Mouse (Mus musculus): ENCODE data around the gene Rdh16.
"Not testable (repeated sequence)": the region's sequence is repeated elsewhere in the genome, so short reads cannot be mapped to it uniquely, and the experiment has no call there.

The Rdh16 gene

DNA sequence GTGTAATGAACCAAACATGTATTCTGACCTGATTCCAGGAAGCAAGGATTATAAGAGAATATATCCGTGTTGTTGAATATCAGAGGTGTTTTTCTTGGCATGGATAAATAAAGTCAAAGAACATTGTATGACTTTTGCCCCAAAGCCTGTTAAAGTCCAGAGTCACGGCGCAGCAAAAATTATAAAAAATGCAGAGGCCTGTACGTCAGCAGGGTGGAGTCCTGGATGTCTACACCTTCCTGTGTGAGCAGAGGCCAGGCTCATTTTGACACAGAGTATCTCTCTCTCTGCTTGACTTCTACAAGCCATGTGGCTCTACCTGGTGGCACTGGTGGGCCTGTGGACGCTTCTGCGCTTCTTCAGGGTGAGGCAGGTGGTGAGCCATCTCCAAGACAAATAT lies at the start of gene Rdh16:
Gene Rdh16 (plus strand): TSS at position 262 of the 400 bp plus-strand sequence.
- DNase-seq (ENCODE audit: low read depth, low spot score): no peak

DNA sequence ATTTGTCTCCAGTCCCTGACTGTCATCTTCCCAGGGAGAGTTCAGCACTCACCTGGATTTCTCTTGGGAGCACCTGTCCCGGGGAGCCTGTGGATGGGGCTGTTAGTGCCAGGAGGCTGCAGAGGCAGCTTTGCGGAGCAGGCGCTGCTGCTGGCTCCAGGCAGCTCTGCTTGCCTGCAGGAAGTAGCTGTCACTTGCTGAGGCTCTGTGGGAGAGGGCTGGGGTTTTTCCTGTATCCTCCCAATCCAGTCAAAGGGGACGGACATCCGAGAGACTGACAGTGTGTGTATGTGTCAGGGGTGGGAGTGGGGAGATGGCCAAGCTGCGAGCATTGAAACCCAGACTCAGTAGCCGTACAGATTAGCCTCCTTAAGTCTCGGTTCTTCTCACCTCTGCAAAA lies 49.4 kb upstream of the Rdh16 start, which contains the start of gene Gpr182:
Gene Gpr182 (minus strand): TSS at position 185 of the 400 bp plus-strand sequence.
- no peak for DNase-seq (ENCODE audit: low read depth, low spot score)

DNA sequence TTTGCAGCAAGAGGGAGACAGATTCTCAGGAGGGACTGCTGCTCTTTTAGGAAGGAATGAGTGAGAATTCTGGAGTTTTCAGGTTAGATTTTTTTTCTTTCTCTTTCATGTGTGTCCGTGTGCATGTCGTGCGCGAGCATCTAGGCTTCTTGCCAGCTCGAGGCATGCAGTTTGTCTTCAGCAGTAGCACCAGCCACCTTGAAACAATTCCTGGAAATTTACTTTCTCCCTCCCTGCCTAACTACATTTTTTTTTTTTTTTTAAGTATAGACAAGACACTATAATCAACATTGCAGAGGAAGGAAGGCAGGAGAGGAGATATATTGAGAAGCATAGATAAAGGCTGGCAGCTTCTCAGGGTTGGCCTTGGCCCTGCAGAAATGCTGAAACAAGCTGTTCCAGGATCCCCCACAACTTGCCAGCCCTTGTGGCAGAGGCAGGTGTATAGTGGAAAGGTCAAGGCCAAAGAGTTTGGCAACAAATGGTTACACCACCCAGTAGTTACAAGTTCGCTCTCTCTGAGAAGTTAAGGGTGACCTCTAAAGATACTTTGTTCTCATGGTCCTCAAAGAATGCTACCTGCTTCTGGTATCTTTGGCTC lies 46.3 kb upstream of the Rdh16 start:
- DNase-seq (ENCODE audit: low read depth, low spot score): no peak

DNA sequence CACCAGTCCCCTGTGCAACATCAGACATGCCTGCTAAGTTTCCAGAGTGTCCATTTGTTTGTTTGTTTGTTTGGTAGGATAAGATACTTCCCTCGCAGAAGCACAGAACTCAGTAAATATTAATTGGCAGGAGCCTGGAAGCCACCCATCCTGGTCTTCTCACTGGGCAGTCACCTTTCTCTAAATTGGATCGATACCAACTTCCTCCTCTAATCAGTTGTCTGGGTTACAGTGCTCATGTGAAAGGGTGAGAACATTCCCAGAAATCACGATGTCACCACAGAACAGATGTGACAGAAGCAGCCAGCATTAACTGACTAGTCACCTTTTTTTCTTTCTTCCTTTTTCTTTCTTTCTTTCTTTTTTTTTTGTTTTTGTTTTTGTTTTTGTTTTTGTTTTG lies 45.7 kb upstream of the Rdh16 start:
- DNase-seq (ENCODE audit: low read depth, low spot score): no peak

DNA sequence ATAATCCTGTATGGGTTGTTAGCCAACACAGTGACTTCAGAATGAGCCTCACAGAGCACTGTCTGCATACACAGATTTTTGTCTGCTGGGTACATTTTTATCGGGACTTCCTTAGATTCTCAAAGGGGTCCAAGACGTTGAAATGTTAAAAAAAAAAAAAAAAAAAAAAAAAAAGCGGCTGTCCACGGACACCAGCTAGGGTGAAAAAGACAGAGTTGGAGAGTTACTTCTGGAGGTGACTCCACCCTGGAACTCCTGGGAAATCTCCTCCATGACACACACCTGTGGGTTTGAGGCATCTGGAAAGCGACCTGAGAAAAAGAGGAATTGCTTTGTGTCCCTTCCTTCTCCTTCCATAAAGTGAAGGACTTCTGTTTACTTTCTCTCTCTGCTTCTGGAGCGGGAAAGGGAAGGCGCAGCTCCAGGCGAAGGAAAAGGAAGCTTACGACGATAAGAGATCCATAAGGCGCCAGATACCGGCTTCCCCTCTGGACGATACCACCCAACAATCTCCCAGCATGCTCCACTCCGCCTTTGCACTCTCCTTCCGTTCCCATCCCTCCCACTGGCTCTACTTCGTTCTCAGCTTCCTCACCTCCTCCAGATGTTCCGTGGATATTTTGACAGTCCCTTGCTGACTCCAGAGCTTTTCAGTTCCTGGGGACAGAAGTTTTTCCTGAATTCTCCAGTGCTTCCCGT lies 45.0 kb upstream of the Rdh16 start:
- no peak for DNase-seq (ENCODE audit: low read depth, low spot score)

DNA sequence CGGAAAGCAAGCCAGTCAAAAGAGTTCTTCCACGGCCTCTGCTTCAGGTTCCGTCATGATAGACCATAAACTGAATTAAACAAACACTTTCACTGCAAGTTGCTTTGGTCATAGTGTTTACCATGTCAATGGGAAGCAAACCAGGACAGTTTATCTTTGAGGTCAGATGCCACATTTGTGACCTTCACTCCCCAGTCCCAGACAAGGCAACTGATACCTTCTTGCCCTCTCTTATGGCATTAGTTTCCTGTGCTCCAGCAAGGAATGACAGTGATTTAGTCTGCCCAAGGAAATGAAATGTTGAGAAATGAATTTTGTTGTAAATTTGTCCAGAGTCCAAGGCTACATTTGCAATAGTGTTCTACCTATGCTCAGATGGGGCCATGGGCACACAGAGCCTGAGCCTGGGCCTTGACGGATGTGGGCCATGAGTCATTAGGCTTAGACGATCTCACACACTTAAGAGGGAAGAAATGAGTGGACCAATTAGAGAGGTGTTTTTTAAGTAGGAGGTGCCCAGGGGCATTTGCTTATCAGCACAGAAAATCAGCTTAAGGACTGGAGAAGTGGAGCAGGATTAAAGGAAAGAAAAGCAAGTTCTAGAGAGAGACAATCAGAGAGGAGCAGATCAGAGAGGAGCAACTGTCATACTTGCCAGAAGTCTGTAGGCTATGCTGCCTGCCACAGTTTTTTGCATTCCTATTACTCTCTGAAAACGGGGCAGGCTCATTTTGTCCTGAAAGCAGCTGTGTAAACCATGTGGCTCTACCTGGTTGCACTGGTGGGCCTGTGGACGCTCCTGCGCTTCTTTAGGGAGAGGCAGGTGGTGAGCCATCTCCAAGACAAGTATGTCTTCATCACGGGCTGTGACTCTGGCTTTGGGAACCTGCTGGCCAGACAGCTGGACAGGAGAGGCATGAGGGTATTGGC lies 41.5 kb upstream of the Rdh16 start, which contains the start of the genes Rdh1 and Rdh16f1:
Gene Rdh1 (plus strand): TSS at position 541 of the 930 bp plus-strand sequence.
Gene Rdh16f1 (plus strand): TSS at position 607 of the 930 bp plus-strand sequence.
- DNase-seq (ENCODE audit: low read depth, low spot score): no peak

DNA sequence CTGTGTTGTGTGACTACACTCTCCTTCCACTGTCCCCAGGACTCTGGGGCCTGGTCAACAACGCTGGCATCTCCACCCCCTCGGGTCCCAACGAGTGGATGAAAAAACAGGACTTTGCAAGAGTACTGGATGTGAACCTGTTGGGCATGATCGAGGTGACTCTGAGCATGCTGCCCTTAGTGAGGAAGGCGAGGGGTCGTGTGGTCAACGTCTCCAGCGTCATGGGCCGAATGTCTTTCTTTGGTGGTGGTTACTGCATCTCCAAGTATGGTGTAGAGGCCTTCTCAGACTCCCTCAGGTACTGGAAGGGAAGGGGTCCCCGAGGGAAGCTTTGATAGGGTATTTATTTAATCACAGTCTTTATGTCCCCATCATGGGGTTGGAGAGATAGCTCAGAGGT lies 38.0 kb upstream of the Rdh16 start:
- DNase-seq (ENCODE audit: low read depth, low spot score): not testable (repeated sequence)

DNA sequence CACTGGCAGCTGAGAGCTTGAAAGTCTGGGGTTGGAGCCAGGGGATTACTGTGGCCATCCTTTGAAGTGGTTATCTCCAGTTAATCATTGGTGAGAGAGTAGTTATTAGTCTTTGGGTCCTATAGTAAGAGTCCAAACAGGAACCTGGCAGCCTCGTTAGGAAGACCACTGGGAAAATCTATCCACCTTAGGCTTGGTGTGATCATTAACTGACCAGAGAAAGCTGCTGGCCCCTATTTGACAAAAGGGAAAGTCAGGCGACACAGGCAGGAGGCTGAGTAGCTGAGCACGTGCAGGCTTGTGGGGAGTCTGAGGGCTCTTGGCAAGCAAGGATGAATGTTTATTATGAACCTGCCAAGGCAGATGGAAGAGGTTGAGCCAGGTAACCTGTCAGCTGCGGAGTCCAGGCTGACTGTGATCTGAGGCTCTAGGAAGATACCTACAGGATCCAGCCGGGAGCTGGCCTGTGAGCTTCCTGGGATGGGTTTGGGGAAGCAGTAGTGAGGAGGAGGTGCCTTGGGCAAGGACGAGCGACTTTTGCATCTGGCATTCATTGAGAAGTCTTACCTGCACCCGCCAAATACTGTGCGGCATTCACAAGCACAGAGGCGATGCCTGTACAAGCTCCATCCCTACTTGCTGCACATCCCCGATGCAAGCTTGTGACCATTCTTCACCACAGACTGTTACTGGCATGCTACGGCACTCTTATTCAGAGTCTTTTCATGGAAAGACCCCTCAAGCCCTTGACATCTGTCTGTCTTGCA lies 36.9 kb upstream of the Rdh16 start:
- no peak for DNase-seq (ENCODE audit: low read depth, low spot score)

DNA sequence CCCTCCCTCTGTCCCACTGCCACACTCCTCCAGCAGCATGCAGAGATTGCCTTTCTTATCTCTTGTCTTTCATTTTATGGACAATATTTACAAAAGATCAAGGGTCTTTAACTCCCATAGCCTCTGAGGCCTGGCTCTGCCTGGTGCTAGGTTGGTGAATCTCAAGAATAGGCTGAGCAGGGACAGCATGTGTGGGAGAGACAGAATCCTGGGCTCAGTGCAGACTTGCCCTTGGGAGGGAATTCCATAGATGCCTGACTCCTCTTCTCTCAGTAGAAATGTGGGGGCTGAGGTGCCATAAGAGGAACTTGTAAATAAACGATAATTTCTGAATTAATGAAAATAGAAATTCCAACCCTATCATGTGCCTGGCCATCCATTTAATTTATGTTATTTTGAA lies 34.4 kb upstream of the Rdh16 start:
- DNase-seq (ENCODE audit: low read depth, low spot score): no peak

DNA sequence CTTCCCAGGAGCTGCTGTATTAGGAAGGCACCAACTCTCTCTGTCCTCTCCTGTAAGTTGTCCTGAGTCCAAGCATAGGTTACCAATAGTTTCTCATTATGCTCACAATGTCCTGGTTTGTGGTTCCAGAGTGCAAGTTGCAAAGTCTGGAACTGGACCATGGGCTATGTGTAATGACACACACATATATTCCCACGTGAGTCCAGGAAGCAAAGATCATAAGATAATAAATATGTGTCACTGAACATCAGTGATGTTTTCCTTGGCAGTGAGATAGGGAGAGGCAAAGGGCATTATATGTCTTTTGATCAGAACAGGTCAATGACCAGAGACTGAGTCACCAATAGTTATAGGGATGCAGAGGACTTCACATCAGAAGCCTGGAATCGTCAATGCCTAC lies 24.9 kb upstream of the Rdh16 start, which contains the start of gene Rdh9:
Gene Rdh9 (plus strand): TSS at position 376 of the 400 bp plus-strand sequence.
- DNase-seq (ENCODE audit: low read depth, low spot score): no peak

DNA sequence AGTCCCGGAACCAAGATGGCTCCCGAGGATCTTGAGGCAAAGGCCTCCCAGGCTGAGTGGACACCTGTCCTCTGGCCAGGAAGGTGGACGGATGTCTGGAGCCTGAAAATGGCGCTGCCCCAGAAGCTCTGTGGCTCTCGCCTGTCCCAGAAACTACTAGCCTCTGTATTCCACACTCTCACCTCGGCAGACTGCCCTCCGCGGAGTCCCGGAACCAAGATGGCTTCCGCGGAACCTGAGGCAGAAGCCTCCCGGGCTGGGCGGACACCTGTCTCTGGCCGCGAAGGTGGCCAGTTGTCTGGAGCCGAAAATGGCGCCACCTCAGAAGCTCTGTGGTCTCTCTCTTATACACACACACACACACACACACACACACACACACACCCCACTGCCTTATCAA lies 18.6 kb upstream of the Rdh16 start:
- DNase-seq (ENCODE audit: low read depth, low spot score): not testable (repeated sequence)

DNA sequence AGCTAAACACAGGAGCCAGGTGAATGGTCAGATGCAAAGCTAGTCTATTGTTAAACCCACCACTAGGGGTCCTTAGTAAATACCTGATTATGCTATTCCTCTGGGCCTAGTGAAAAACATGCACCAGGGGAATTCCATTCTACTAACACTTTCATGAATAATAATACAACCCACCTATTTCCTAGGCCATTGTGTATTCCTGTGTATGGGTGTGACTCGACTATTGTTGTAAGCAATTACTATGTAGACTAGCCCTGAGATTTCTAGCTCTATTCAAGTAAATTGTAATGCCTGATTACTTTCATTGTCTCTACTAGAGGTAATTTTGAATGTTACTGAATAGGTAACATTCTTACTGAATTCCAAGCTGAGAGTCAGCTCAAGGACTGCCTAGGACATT lies 15.5 kb upstream of the Rdh16 start:
- peak; percentile 12 for DNase-seq (ENCODE audit: low read depth, low spot score)

DNA sequence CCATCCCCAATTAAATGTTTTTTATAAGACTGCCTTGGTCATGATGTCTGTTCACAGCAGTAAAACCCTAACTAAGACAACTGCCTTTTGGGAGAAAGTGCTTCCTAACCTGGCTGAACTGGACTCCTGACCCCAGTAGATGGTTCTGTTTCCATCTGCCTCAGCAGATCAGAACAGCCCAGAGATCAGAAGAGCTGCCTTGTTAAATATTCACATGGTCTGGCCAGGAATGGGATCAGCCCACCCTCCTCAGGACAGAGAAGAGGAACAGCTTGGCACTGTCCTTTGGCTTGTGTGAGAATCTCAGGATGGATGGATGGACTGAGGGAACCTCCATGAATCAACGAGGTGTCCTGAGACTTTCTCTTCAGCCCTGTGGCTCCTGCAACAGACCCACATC lies 1.7 kb upstream of the Rdh16 start:
- no peak for DNase-seq (ENCODE audit: low read depth, low spot score)

DNA sequence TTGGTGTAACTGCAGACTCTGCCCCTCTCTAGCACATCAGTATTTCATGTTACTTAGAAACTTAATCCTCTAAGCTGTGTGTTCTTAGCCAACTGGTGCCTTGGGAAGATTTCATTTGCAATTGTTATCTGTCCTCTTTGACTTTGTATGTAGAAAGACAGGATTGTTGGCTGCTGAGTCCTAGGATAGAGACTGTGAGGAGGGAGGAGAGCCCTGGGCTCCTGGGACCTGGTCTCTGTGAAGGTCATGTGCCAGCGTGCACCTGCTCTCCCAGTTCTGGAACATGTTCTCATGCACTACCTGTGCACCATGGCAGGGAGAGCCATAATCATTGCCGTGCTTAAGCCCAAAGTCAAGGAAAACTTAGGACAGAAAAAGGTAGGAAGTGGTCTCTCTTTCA lies 660 bp downstream of the Rdh16 start:
- DNase-seq (ENCODE audit: low read depth, low spot score): no peak

DNA sequence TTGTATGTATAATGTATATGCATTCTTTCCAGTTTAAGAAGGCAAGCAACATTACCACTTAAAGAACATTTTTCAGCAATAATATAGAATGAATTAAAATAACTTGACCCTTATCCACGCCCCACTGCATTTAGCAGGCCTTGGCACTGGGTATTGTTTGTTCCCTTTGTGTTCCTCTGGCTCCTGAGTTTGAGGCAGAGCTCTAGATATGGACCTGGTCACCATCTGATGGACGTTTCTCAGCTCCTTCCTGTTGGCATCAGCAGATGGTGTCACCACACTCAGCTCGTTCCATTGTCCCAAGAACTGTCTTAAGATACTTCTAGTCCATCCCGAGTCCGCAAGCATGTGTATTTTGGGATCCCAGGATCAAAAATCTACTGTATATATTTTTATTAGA lies 1.3 kb downstream of the Rdh16 start:
- no peak for DNase-seq (ENCODE audit: low read depth, low spot score)

DNA sequence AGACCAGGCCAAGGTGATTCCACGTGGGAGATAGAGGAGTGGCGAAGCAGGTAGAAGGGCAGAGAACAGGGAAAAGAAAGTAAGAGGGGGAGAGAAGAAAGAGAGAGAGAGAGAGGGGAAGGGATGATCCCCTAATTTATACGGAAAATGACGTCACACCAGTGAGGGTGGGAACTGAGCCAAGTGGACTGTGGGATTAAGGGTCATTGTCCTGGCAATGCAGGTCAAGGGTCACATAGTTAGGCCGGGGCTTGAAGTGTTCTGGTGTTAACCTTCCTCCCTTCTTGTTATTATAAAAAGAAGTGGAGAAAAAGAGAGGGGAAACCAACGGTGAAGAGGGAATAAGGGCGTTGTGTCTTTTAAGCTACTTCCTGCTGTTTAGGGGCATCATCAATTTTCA lies 3.5 kb downstream of the Rdh16 start:
- no peak for DNase-seq (ENCODE audit: low read depth, low spot score)

DNA sequence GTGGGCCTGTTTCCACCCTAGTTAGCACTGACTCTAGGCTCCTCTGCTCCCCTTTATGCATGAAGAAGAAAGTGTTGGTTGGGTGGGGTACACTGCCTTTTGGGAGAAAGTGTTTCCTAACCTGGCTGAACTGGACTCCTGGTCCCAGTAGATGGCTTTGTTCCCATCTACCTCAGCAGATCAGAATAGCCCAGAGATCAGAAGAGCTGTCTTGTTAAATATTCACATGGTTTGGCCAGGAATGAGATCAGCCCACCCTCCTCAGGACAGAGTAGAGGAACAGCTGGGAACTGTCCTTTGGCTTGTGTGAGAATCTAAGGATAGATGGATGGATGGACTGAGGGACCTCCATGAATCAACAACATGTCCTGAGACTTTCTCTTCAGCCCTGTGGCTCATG lies 14.9 kb downstream of the Rdh16 start:
- no peak for DNase-seq (ENCODE audit: low read depth, low spot score)

DNA sequence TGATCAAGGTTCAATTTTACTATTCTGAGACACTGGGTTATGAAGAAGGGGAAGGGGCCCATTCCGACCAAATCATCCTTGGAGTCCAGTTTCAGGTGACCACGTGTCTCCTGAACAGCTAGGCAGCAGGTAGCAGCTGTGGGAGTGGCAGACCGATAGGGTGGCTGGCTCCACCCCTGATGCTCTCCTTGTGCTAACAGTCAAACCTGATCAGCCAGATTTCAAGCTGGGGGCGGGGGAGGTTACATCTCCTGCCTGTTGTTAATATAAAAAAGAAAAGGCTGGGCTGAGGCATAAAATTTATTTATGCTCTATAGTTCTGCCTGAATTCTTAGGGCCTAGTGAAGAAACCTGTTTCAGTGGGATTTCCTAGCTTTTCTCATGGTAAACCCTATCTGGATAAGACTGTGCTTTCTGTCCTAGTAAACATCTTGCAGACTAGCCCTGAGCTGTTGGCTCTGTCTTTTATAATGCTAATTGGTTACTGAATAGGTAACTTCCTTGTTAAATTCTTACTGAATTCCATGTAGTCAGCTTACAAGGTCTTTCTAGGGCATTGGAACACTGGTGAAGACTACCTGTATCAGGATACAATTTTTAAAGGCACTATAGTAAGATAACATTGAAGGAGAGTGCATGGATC lies 16.4 kb downstream of the Rdh16 start:
- DNase-seq (ENCODE audit: low read depth, low spot score): not testable (repeated sequence)

DNA sequence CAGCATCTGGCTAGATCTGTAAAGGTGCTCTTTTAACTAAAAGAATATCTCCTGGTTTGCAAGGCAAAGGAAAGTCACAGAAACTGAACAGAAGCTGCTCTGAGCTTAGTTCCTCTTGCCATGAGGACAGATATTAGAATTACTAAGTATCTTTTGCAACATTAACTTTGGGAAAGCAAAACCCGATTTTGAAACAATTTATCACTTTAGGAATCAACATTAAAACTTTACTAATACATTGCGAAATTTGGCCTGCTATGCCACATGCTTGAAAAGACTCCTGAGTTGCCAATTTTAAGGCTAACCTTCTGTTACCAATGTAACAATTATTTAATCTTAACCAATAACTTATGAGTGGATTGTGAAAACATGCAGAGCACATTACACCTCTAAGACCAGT lies 20.9 kb downstream of the Rdh16 start:
- not testable (repeated sequence) for DNase-seq (ENCODE audit: low read depth, low spot score)

DNA sequence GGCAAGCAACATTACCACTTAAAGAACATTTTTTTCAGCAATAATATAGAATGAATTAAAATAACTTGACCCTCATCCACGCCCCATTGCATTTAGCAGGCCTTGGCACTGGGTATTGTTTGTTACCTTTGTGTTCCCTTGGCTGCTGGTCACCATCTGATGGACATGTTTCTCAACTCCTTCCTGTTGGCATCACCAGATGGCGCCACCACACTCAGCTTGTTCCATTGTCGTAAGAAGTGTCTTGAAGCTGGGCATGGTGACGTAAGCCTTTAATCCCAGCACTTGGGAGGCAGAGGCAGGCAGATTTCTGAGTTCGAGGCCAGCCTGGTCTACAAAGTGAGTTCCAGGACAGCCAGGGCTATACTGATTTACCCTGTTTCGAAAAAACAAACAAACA lies 24.4 kb downstream of the Rdh16 start:
- DNase-seq (ENCODE audit: low read depth, low spot score): peak; percentile 60

DNA sequence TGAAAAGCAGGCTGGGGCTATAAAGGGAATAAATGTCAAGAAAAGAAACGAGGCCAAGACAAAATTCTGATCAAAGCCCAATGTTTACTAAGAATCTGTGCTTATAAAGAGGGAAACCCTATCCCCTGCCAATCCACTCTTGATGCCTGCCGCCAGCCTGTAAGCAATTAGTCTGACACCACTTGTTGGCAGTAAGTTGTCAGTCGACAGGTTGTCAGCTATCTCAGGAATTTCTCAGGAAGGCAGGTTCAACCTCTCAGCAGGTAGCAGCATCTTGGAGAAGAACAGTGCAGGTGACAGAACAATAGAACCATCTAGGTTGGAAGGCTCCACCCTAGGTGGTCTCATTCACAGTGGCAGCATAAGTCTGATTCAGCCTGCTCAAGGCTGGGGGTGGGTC lies 28.2 kb downstream of the Rdh16 start:
- DNase-seq (ENCODE audit: low read depth, low spot score): no peak
